Comparison of ENCODE assay signal across 12 mouse cellular contexts in genomic region chr7:93038472-93038828, GRCm38 (mm10). TPM values are rescaled to one million over a fixed set of nuclear protein-coding genes. Genes with fewer than 3 reads are reported as not detected.
A peak's percentile ranks its signal among the peaks of the same experiment; 100 is the strongest.
DNase-seq lines count a peak whose midpoint lies in the region; ATAC-seq and TF ChIP-seq lines count a peak whose summit lies in the region.
"Had no signal": no experiment of that assay in that cellular context is flagged by ENCODE, and none has a peak within 500 bp of the region (broad histone marks: within the 10 kb centered on the region; RNA-seq: fewer than 3 reads in every experiment).

No protein-coding gene starts in this region.

- WGBS in forebrain, embryonic 10.5 days = 47% methylated on average over 1 of the region's 1 CpGs
- WGBS in forebrain, embryonic 16.5 days = 21% methylated on average over 1 of the region's 1 CpGs
- 22% methylated on average over 1 of the region's 1 CpGs for WGBS in hindbrain, embryonic 11.5 days
- WGBS in neural tube, embryonic 12.5 days = 15% methylated on average over 1 of the region's 1 CpGs
- WGBS in liver, postnatal 0 days (ENCODE audit: insufficient replicate concordance) = 32% methylated on average over 1 of the region's 1 CpGs

- no peak for TF ChIP-seq CTCF in gastrocnemius, adult 2 months (IDR thresholded peaks at IDR 0.05)
- no peak for TF ChIP-seq CTCF in liver, postnatal 0 days (IDR thresholded peaks at IDR 0.05; ENCODE audit: low read depth)

- H3K4me3 ChIP-seq in forebrain, embryonic 10.5 days = no peak overlapping the region
- H3K4me3 ChIP-seq in forebrain, embryonic 16.5 days (replicated peaks; ENCODE audit: low read length) = no peak overlapping the region
- no peak overlapping the region for H3K4me3 ChIP-seq in hindbrain, embryonic 11.5 days (ENCODE audit: low read depth, low read length)
- no peak overlapping the region for H3K4me3 ChIP-seq in neural tube, embryonic 12.5 days
- no peak overlapping the region for H3K4me3 ChIP-seq in gastrocnemius, adult 2 months
- H3K4me3 ChIP-seq in liver, postnatal 0 days (ENCODE audit: low read depth, low read length) = no peak overlapping the region
- H3K4me3 ChIP-seq: liver, embryonic 13.5 days; megakaryocyte, embryonic 14.5 days had no signal

- H3K4me1 ChIP-seq in forebrain, embryonic 10.5 days = peaks cover 13% of the 10 kb centered on the region
- H3K4me1 ChIP-seq in forebrain, embryonic 16.5 days (replicated peaks; ENCODE audit: control insufficient read depth, insufficient read depth, low read length) = peaks cover 6% of the 10 kb centered on the region; the same call in 1 of the 2 replicates
- H3K4me1 ChIP-seq in hindbrain, embryonic 11.5 days (replicated peaks; ENCODE audit: control insufficient read depth, insufficient read depth, low read length) = no peaks in the 10 kb centered on the region
- H3K4me1 ChIP-seq in neural tube, embryonic 12.5 days = peaks cover 9% of the 10 kb centered on the region; the same call in 1 of the 2 replicates
- H3K4me1 ChIP-seq in liver, postnatal 0 days (ENCODE audit: insufficient read depth) = no peaks in the 10 kb centered on the region
- H3K4me1 ChIP-seq: liver, embryonic 13.5 days had no signal

- DNase-seq in forebrain, embryonic 10.5 days (ENCODE audit: extremely low spot score, low spot score) = no peak
- peak; percentile 8 for DNase-seq in ovary, postnatal 36 days (ENCODE audit: low spot score)
- DNase-seq in ovary, adult 18-20 months (ENCODE audit: low spot score) = no peak
- DNase-seq in hindbrain, embryonic 11.5 days (ENCODE audit: low spot score) = peak; percentile 3
- DNase-seq in gastrocnemius, adult 2 months = no peak
- DNase-seq in liver, postnatal 0 days = no peak
- DNase-seq: kidney, postnatal 14 days; liver, embryonic 13.5 days had no signal

- H3K36me3 ChIP-seq in forebrain, embryonic 10.5 days (replicated peaks) = no peaks in the 10 kb centered on the region
- H3K36me3 ChIP-seq in forebrain, embryonic 16.5 days (ENCODE audit: control insufficient read depth, insufficient read depth) = no peaks in the 10 kb centered on the region
- no peaks in the 10 kb centered on the region for H3K36me3 ChIP-seq in hindbrain, embryonic 11.5 days (ENCODE audit: control insufficient read depth, insufficient read depth, low read length)
- no peaks in the 10 kb centered on the region for H3K36me3 ChIP-seq in neural tube, embryonic 12.5 days
- H3K36me3 ChIP-seq in liver, postnatal 0 days (replicated peaks; ENCODE audit: insufficient read depth, low read length) = no peaks in the 10 kb centered on the region
- H3K36me3 ChIP-seq: liver, embryonic 13.5 days had no signal

- no peak overlapping the region for H3K4me2 ChIP-seq in forebrain, embryonic 16.5 days (ENCODE audit: low read length)
- no peak overlapping the region for H3K4me2 ChIP-seq in hindbrain, embryonic 11.5 days (replicated peaks; ENCODE audit: low read depth, low read length)
- H3K4me2 ChIP-seq in neural tube, embryonic 12.5 days (replicated peaks) = no peak overlapping the region
- H3K4me2 ChIP-seq in liver, postnatal 0 days (ENCODE audit: low read depth, low read length) = no peak overlapping the region
- H3K4me2 ChIP-seq: liver, embryonic 13.5 days had no signal

- ATAC-seq in forebrain, embryonic 16.5 days = no peak
- ATAC-seq in hindbrain, embryonic 11.5 days (ENCODE audit: low FRiP score) = peak; percentile 46
- peak; percentile 61 for ATAC-seq in neural tube, embryonic 12.5 days (ENCODE audit: low FRiP score, low read depth)
- no peak for ATAC-seq in liver, postnatal 0 days
- ATAC-seq: CD4-positive, CD25-positive, alpha-beta regulatory T cell, adult 4 months had no signal

- no peak for TF ChIP-seq EP300 in liver, postnatal 0 days (IDR thresholded peaks at IDR 0.05; ENCODE audit: low read depth)

- no peak overlapping the region for H3K9ac ChIP-seq in forebrain, embryonic 16.5 days (replicated peaks; ENCODE audit: low read depth, low read length)
- no peak overlapping the region for H3K9ac ChIP-seq in hindbrain, embryonic 11.5 days (ENCODE audit: low read depth, low read length)
- H3K9ac ChIP-seq in neural tube, embryonic 12.5 days = no peak overlapping the region
- H3K9ac ChIP-seq in liver, postnatal 0 days (replicated peaks) = no peak overlapping the region
- H3K9ac ChIP-seq: liver, embryonic 13.5 days had no signal

- intact Hi-C loops in gastrocnemius, adult 2 months (cut with DNase I) = no loop called here

- H3K27me3 ChIP-seq in forebrain, embryonic 10.5 days (ENCODE audit: poor library complexity, severe bottlenecking) = peaks cover 37% of the 10 kb centered on the region
- no peaks in the 10 kb centered on the region for H3K27me3 ChIP-seq in forebrain, embryonic 16.5 days (replicated peaks; ENCODE audit: control insufficient read depth, insufficient read depth, low read length)
- no peaks in the 10 kb centered on the region for H3K27me3 ChIP-seq in hindbrain, embryonic 11.5 days (ENCODE audit: control insufficient read depth, insufficient read depth, low read length)
- H3K27me3 ChIP-seq in neural tube, embryonic 12.5 days (replicated peaks) = no peaks in the 10 kb centered on the region
- H3K27me3 ChIP-seq in liver, postnatal 0 days (ENCODE audit: insufficient read depth, low read length) = no peaks in the 10 kb centered on the region
- H3K27me3 ChIP-seq: liver, embryonic 13.5 days had no signal

- 0 out of 2 replicates have a peak overlapping the region, but pooled peaks have one; percentile 8 for H3K27ac ChIP-seq in forebrain, embryonic 10.5 days
- no peak overlapping the region for H3K27ac ChIP-seq in forebrain, embryonic 16.5 days (ENCODE audit: low read length)
- peak overlapping the region; percentile 75; the same call in 1 of the 2 replicates for H3K27ac ChIP-seq in hindbrain, embryonic 11.5 days (ENCODE audit: low read depth, low read length)
- peak overlapping the region; percentile 26; the same call in 1 of the 2 replicates for H3K27ac ChIP-seq in neural tube, embryonic 12.5 days
- no peak overlapping the region for H3K27ac ChIP-seq in gastrocnemius, adult 2 months
- no peak overlapping the region for H3K27ac ChIP-seq in liver, postnatal 0 days (ENCODE audit: low read depth)
- H3K27ac ChIP-seq: liver, embryonic 13.5 days had no signal

- H3K9me3 ChIP-seq in forebrain, embryonic 10.5 days = no peaks in the 10 kb centered on the region
- H3K9me3 ChIP-seq in forebrain, embryonic 16.5 days (ENCODE audit: control insufficient read depth, low read length) = no peaks in the 10 kb centered on the region
- H3K9me3 ChIP-seq in hindbrain, embryonic 11.5 days (ENCODE audit: control insufficient read depth, low read length) = no peaks in the 10 kb centered on the region
- no peaks in the 10 kb centered on the region for H3K9me3 ChIP-seq in neural tube, embryonic 12.5 days
- H3K9me3 ChIP-seq in liver, postnatal 0 days (ENCODE audit: low read length) = no peaks in the 10 kb centered on the region
- H3K9me3 ChIP-seq: liver, embryonic 13.5 days; megakaryocyte, embryonic 14.5 days had no signal

RNA-seq across cellular contexts. Expression of gene Fam181b, which starts 41.2 kb away (rescaled TPM):
- 33.3 and 34.6 TPM in 2 replicates for polyA plus RNA-seq in forebrain, embryonic 10.5 days (2016; fragmentation: Nextera tagmentation; extraction: Ambion mirVana)
- 23.6 and 27.0 TPM in 2 replicates for polyA plus RNA-seq in forebrain, embryonic 16.5 days (2015; fragmentation: Nextera tagmentation; extraction: Ambion mirVana)
- polyA plus RNA-seq in hindbrain, embryonic 11.5 days (2014; fragmentation: Nextera tagmentation; extraction: Ambion mirVana) = 34.3 and 35.6 TPM in 2 replicates
- polyA plus RNA-seq in neural tube, embryonic 12.5 days (2016; fragmentation: Nextera tagmentation; extraction: Ambion mirVana) = 76.3 and 79.6 TPM in 2 replicates
- 1 to 10 TPM; 1.1 to 1.4 TPM for total RNA-seq in gastrocnemius, adult 2 months (2021)
- 0.05 and 0.07 TPM in 2 replicates for polyA plus RNA-seq in liver, postnatal 0 days (2015; fragmentation: Nextera tagmentation; extraction: Ambion mirVana)
- polyA plus RNA-seq: CD4-positive, CD25-positive, alpha-beta regulatory T cell, adult 4 months had no signal

Comparison
In these comparisons a context has a peak if more than half of its experiments do, and no peak if none do; other contexts are left out.
1. DNase-seq: peak in ovary, postnatal 36 days (single experiment) and hindbrain, embryonic 11.5 days (single experiment); none in forebrain, embryonic 10.5 days (single experiment), ovary, adult 18-20 months (single experiment), gastrocnemius, adult 2 months (single experiment) and liver, postnatal 0 days (single experiment).
2. H3K27ac ChIP-seq: peak in forebrain, embryonic 10.5 days (single experiment), hindbrain, embryonic 11.5 days (single experiment) and neural tube, embryonic 12.5 days (single experiment); none in forebrain, embryonic 16.5 days (single experiment), gastrocnemius, adult 2 months (single experiment) and liver, postnatal 0 days (single experiment).
3. ATAC-seq: peak in hindbrain, embryonic 11.5 days (single experiment) and neural tube, embryonic 12.5 days (single experiment); none in forebrain, embryonic 16.5 days (single experiment) and liver, postnatal 0 days (single experiment).
4. RNA of gene Fam181b, which starts 41.2 kb away (polyA plus RNA-seq): 76.3 to 79.6 TPM in neural tube, embryonic 12.5 days, 34.3 to 35.6 TPM in hindbrain, embryonic 11.5 days, 33.3 to 34.6 TPM in forebrain, embryonic 10.5 days and 23.6 to 27.0 TPM in forebrain, embryonic 16.5 days; 0.05 to 0.07 TPM in liver, postnatal 0 days; every median in the first group is over 10 times any median in the second.